Mouse (Mus musculus) myocyte (in vitro differentiated cells): ENCODE measurements around the gene Man1b1.

ENCODE experiments used
- CEBPB ChIP-seq: IDR thresholded peaks from 2 replicates; pipeline ENCODE4 v1.6.1; 2011; ENCODE audit warnings: mild to moderate bottlenecking, moderate library complexity; ENCODE audit not compliant: poor library complexity, insufficient read depth, severe bottlenecking
- MYOG ChIP-seq, 3 experiments: IDR thresholded peaks; one replicate each; pipeline ENCODE4 v1.6.1; 2011; ENCODE audit warnings: control low read depth in 2 of 3, low read depth in 2 of 3, mild to moderate bottlenecking in 2 of 3; ENCODE audit not compliant: insufficient read length in 2 of 3, control insufficient read depth in 1 of 3, insufficient read depth in 1 of 3
- POLR2A ChIP-seq: IDR thresholded peaks from one replicate; pipeline ENCODE4 v1.6.1; 2011; ENCODE audit warnings: low read depth, mild to moderate bottlenecking, control low read depth, moderate library complexity; ENCODE audit not compliant: insufficient read length
- TCF12 ChIP-seq: IDR thresholded peaks from one replicate; pipeline ENCODE4 v1.6.1; 2011; ENCODE audit warnings: mild to moderate bottlenecking, control low read depth; ENCODE audit not compliant: poor library complexity, insufficient read depth, severe bottlenecking
- TCF3 ChIP-seq: IDR thresholded peaks from one replicate; pipeline ENCODE4 v1.6.1; 2011; ENCODE audit warnings: low read depth, control low read depth; ENCODE audit not compliant: insufficient read length
- USF1 ChIP-seq: IDR thresholded peaks from one replicate; pipeline ENCODE4 v1.6.1; 2011; ENCODE audit warnings: low read depth, mild to moderate bottlenecking, control low read depth, moderate library complexity

DNA sequence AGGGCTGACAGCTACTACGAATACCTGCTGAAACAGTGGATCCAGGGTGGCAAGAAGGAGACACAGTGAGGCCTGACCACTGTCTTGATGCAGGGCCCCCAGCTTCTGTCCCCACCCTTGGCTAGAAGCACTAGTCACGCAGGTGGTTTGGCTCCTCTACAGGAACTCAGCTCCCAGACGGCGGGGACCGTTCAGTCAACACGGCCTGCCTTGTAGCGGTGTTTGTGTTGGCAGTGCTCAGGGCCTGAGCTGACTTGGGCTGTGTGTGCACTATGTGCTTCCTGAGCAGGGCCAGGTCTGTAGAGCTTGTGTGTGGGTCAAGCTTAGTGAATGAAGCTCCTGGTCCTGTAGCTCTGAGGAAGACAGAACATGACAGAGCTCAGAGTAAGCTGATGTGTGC, 16.0 kb downstream of the Man1b1 start:
- no peak for TF ChIP-seq POLR2A
- no peak for TF ChIP-seq CEBPB
- no peak for TF ChIP-seq TCF3
- TF ChIP-seq TCF12 = no peak
- TF ChIP-seq MYOG (IDR thresholded peaks at IDR 0.05; ENCODE audit: control insufficient read depth in 1 of 3, insufficient read depth in 1 of 3, insufficient read length in 2 of 3, low read depth in 2 of 3) = no peak
- no peak for TF ChIP-seq USF1
